Mouse (Mus musculus): Measurements from ENCODE around the gene Prrg3. TPM values are rescaled to one million over a fixed set of nuclear protein-coding genes. Genes with fewer than 3 reads are reported as not detected.
A peak's percentile ranks its signal among the peaks of the same experiment; 100 is the strongest.

Gene Prrg3
- polyA plus RNA-seq, 1 experiment from 2014 or later: 7.9 TPM

GRCm38 (mm10) chrX:72012236-72012635, 49.8 kb downstream of the Prrg3 start:
- no peak overlapping the region for H3K4me3 ChIP-seq (ENCODE audit: low read depth, low read length)
- no peak for DNase-seq (ENCODE audit: low spot score)
- H3K4me2 ChIP-seq (ENCODE audit: low read depth, low read length): no peak overlapping the region
- H3K9me3 ChIP-seq (replicated peaks; ENCODE audit: control insufficient read depth, low read length): no peaks in the 10 kb centered on the region
- no peaks in the 10 kb centered on the region; the same call in 1 of the 2 replicates for H3K27me3 ChIP-seq (ENCODE audit: control insufficient read depth, insufficient read depth, low read length)
- H3K9ac ChIP-seq (replicated peaks; ENCODE audit: low read length): no peak overlapping the region
- WGBS: 63% methylated on average over 9 of the region's 9 CpGs
- no peak overlapping the region for H3K27ac ChIP-seq (replicated peaks; ENCODE audit: low read depth, low read length)
- no peaks in the 10 kb centered on the region for H3K4me1 ChIP-seq (ENCODE audit: control insufficient read depth, insufficient read depth, low read length)
- ATAC-seq (replicated peaks; ENCODE audit: insufficient number of reproducible peaks, low FRiP score, low TSS enrichment, low read depth): no peak
- H3K36me3 ChIP-seq (replicated peaks; ENCODE audit: control insufficient read depth, insufficient read depth, low read depth, low read length): no peaks in the 10 kb centered on the region

- DNase-seq (ENCODE audit: low spot score): peak; percentile 24
- 36% methylated on average over 3 of the region's 3 CpGs for WGBS
- ATAC-seq (replicated peaks; ENCODE audit: insufficient number of reproducible peaks, low FRiP score, low TSS enrichment, low read depth): no peak
- no peaks in the 10 kb centered on the region; the same call in 1 of the 2 replicates for H3K27me3 ChIP-seq (ENCODE audit: control insufficient read depth, insufficient read depth, low read length)
- H3K27ac ChIP-seq (replicated peaks; ENCODE audit: low read depth, low read length): no peak overlapping the region
- no peak overlapping the region for H3K4me3 ChIP-seq (ENCODE audit: low read depth, low read length)
- H3K36me3 ChIP-seq (replicated peaks; ENCODE audit: control insufficient read depth, insufficient read depth, low read depth, low read length): no peaks in the 10 kb centered on the region
- no peaks in the 10 kb centered on the region for H3K4me1 ChIP-seq (ENCODE audit: control insufficient read depth, insufficient read depth, low read length)
- H3K9me3 ChIP-seq (replicated peaks; ENCODE audit: control insufficient read depth, low read length): no peaks in the 10 kb centered on the region
- no peak overlapping the region for H3K4me2 ChIP-seq (ENCODE audit: low read depth, low read length)
- no peak overlapping the region for H3K9ac ChIP-seq (replicated peaks; ENCODE audit: low read length)
These were observed 50.4 kb downstream of the Prrg3 start for GRCm38 (mm10) chrX:72012804-72013203.

GRCm38 (mm10) chrX:72022241-72022640, 59.8 kb downstream of the Prrg3 start:
- no peak for DNase-seq (ENCODE audit: low spot score)
- WGBS: 83% methylated on average over 1 of the region's 1 CpGs
- no peak for ATAC-seq (replicated peaks; ENCODE audit: insufficient number of reproducible peaks, low FRiP score, low TSS enrichment, low read depth)

More at GRCm38 (mm10) chrX:72022241-72022640, 59.8 kb downstream of the Prrg3 start:
- H3K36me3 ChIP-seq (replicated peaks; ENCODE audit: control insufficient read depth, insufficient read depth, low read depth, low read length): no peaks in the 10 kb centered on the region
- H3K27me3 ChIP-seq (ENCODE audit: control insufficient read depth, insufficient read depth, low read length): no peaks in the 10 kb centered on the region
- no peak overlapping the region for H3K27ac ChIP-seq (replicated peaks; ENCODE audit: low read depth, low read length)
- no peaks in the 10 kb centered on the region for H3K4me1 ChIP-seq (ENCODE audit: control insufficient read depth, insufficient read depth, low read length)
- no peak overlapping the region for H3K4me3 ChIP-seq (ENCODE audit: low read depth, low read length)
- H3K4me2 ChIP-seq (ENCODE audit: low read depth, low read length): no peak overlapping the region
- no peak overlapping the region for H3K9ac ChIP-seq (replicated peaks; ENCODE audit: low read length)
- no peaks in the 10 kb centered on the region for H3K9me3 ChIP-seq (replicated peaks; ENCODE audit: control insufficient read depth, low read length)

Other genes starting within 250 kb of the Prrg3 start
- 28.9 and 38.0 TPM in 2 replicates for gene Vma21, start 146.7 kb upstream of the Prrg3 start, polyA plus RNA-seq (2014; fragmentation: Nextera tagmentation; extraction: Ambion mirVana)
- 0.36 and 0.42 TPM in 2 replicates for gene Gm1141, start 41.6 kb upstream of the Prrg3 start, polyA plus RNA-seq (2014; fragmentation: Nextera tagmentation; extraction: Ambion mirVana)
- gene Fate1, start 10.4 kb downstream of the Prrg3 start, polyA plus RNA-seq (2014; fragmentation: Nextera tagmentation; extraction: Ambion mirVana): not detected in 2 replicates
- 0.08 TPM in 1 of 2 replicates, not detected in the other for gene Cnga2, start 29.2 kb downstream of the Prrg3 start, polyA plus RNA-seq (2014; fragmentation: Nextera tagmentation; extraction: Ambion mirVana)